Mouse (Mus musculus) myocyte (in vitro differentiated cells): ENCODE measurements around the gene Klrb1.

Source experiments
- CEBPB ChIP-seq: IDR thresholded peaks from 2 replicates; pipeline ENCODE4 v1.6.1; 2011; ENCODE audit warnings: mild to moderate bottlenecking, moderate library complexity; ENCODE audit not compliant: poor library complexity, insufficient read depth, severe bottlenecking
- E2F4 ChIP-seq: IDR thresholded peaks from one replicate; pipeline ENCODE4 v1.6.1; 2011; ENCODE audit warnings: mild to moderate bottlenecking, control low read depth, moderate library complexity; ENCODE audit not compliant: insufficient read depth
- MYOD1 ChIP-seq, 3 experiments: IDR thresholded peaks; one replicate each; pipeline ENCODE4 v1.6.1; 2011; ENCODE audit warnings: control low read depth in 2 of 3, low read depth in 2 of 3, mild to moderate bottlenecking in 2 of 3, moderate library complexity in 1 of 3; ENCODE audit not compliant: insufficient read length in 2 of 3, control insufficient read depth in 1 of 3
- POLR2A ChIP-seq: IDR thresholded peaks from one replicate; pipeline ENCODE4 v1.6.1; 2011; ENCODE audit warnings: low read depth, mild to moderate bottlenecking, control low read depth, moderate library complexity; ENCODE audit not compliant: insufficient read length
- POLR2AphosphoS2 ChIP-seq: IDR thresholded peaks from one replicate; pipeline ENCODE4 v1.6.1; 2011; ENCODE audit warnings: low read depth, control low read depth; ENCODE audit not compliant: insufficient read length
- REST ChIP-seq: IDR thresholded peaks from one replicate; pipeline ENCODE4 v1.6.1; 2011; ENCODE audit warnings: mild to moderate bottlenecking, control low read depth, moderate library complexity; ENCODE audit not compliant: insufficient read depth, insufficient read length
- SRF ChIP-seq: IDR thresholded peaks from one replicate; pipeline ENCODE4 v1.6.1; 2011; ENCODE audit warnings: low read depth; ENCODE audit not compliant: control insufficient read depth, insufficient read length
- TCF12 ChIP-seq: IDR thresholded peaks from one replicate; pipeline ENCODE4 v1.6.1; 2011; ENCODE audit warnings: mild to moderate bottlenecking, control low read depth; ENCODE audit not compliant: poor library complexity, insufficient read depth, severe bottlenecking

GRCm38 (mm10) chr6:128662206-128662605 lies 60.7 kb downstream of the Klrb1 start, which contains the start of gene Clec2h:
- no peak for TF ChIP-seq MYOD1 (IDR thresholded peaks at IDR 0.05; ENCODE audit: control insufficient read depth in 1 of 3, insufficient read length in 2 of 3, low read depth in 2 of 3)
- no peak for TF ChIP-seq POLR2A
- no peak for TF ChIP-seq E2F4
- no peak for TF ChIP-seq TCF12
- TF ChIP-seq REST: no peak
- TF ChIP-seq POLR2AphosphoS2: no peak
- TF ChIP-seq CEBPB: no peak
- no peak for TF ChIP-seq SRF
